Mouse (Mus musculus): Measurements from ENCODE around the gene Tmem238. TPM values are rescaled to one million over a fixed set of nuclear protein-coding genes. Genes with fewer than 3 reads are reported as not detected.
A peak's percentile ranks its signal among the peaks of the same experiment; 100 is the strongest.

Tmem238 gene
- polyA plus RNA-seq, 1 experiment from 2014 or later, result 20.8 TPM

- 3% methylated on average over 4 of the region's 4 CpGs for WGBS
- Histone ChIP-seq H3K4me1 (peaks cover 33% of the 10 kb centered on the region), H3K4me3 (peak overlapping the region; percentile 79), H3K9me3 (no peaks in the 10 kb centered on the region), H3K36me3 (peaks cover 10% of the 10 kb centered on the region; the same call in 1 of the 2 replicates), H3K9ac (peak overlapping the region; percentile 81), H3K27ac (peak overlapping the region; percentile 78), H3K4me2 (peak overlapping the region; percentile 75), H3K27me3 (no peaks in the 10 kb centered on the region)
- no peak for ATAC-seq (ENCODE audit: borderline replicate concordance, extremely low read depth, low FRiP score, low TSS enrichment)
Observed at GRCm38 (mm10) chr7:4741151-4741550, 48.3 kb downstream of the Tmem238 start.

DNA sequence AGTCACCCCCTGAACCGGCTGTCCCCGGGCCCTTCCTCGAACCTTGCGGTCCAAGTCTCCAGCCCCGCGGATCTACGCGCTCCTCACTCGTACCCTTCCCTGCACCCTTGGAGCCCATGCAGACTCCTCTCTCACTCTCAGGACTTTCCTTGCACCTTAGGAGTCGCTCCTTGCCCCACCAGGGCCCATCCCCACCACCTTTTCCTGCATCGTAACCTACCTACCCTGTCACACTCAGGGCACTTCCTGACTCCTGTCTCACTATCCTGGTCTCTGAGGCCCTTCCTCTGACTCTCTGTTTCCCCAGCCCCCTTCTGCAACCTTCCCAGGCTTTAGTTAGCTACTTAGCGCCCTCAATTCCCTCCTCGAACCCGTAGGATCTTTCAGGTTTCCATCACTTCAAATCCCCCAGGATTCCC is 49.1 kb downstream of the Tmem238 start:
- Histone ChIP-seq H3K36me3 (peaks cover 5% of the 10 kb centered on the region; the same call in 1 of the 2 replicates), H3K27me3 (no peaks in the 10 kb centered on the region), H3K4me3 (peak overlapping the region; percentile 79), H3K9me3 (no peaks in the 10 kb centered on the region), H3K4me1 (peaks cover 33% of the 10 kb centered on the region), H3K9ac (peak overlapping the region; percentile 81), H3K4me2 (peak overlapping the region; percentile 75), H3K27ac (peak overlapping the region; percentile 78)
- peak; percentile 40 for ATAC-seq (ENCODE audit: borderline replicate concordance, extremely low read depth, low FRiP score, low TSS enrichment)
- WGBS, result 1% methylated on average over 12 of the region's 14 CpGs

GRCm38 (mm10) chr7:4739544-4740275 is 49.7 kb downstream of the Tmem238 start, which contains the start of gene Kmt5c:
Kmt5c (plus strand) TSS chr7:4740115.
- H3K36me3 ChIP-seq, result peaks cover 5% of the 10 kb centered on the region; the same call in 1 of the 2 replicates
- H3K9me3 ChIP-seq, result no peaks in the 10 kb centered on the region
- under 1% methylated on average over 38 of the region's 44 CpGs for WGBS

DNA sequence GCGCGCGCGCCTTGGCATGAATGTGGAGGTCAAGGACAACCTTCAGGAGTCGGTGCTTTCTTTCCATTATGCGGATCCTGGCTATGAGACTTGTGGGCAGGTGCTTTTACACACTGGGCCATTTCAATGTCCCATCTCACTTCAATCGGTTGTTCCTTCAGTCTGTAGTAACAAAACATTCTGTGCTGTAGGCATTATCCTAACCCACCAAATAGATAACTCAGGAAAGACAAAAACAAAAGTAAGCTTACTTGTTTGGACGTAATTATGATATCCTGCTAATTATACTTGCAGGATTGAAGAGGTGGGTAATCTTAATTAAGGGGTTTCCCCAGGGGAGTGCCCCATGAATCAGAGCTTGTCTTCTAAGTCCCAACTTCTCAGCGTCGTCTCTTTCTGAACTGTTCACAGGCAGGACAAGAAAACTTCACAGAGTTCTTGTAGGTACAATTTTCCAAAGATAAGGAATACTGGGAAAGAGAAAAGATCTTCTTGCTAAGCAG is 50.4 kb downstream of the Tmem238 start:
- H3K27me3 ChIP-seq, result no peaks in the 10 kb centered on the region
- H3K4me1 ChIP-seq, result peaks cover 33% of the 10 kb centered on the region
- 0 out of 2 replicates have a peak overlapping the region, but pooled peaks have one; percentile 0 for H3K9ac ChIP-seq
- peak overlapping the region; percentile 51 for H3K4me2 ChIP-seq
- H3K4me3 ChIP-seq, result peak overlapping the region; percentile 39
- H3K36me3 ChIP-seq, result no peaks in the 10 kb centered on the region; the same call in 1 of the 2 replicates
- peak overlapping the region; percentile 37 for H3K27ac ChIP-seq
- no peaks in the 10 kb centered on the region for H3K9me3 ChIP-seq
- no peak for ATAC-seq (ENCODE audit: borderline replicate concordance, extremely low read depth, low FRiP score, low TSS enrichment)
- WGBS, result 54% methylated on average over 10 of the region's 10 CpGs

More at GRCm38 (mm10) chr7:4739544-4740275, 49.7 kb downstream of the Tmem238 start, which contains the start of gene Kmt5c:
- peak within 1 kb of the TSS; percentile 75 for H3K4me2 ChIP-seq
- no peaks in the 10 kb centered on the region for H3K27me3 ChIP-seq
- ATAC-seq (ENCODE audit: borderline replicate concordance, extremely low read depth, low FRiP score, low TSS enrichment), result peak; percentile 97
- peak within 1 kb of the TSS; percentile 78 for H3K27ac ChIP-seq
- H3K4me1 ChIP-seq, result peaks cover 33% of the 10 kb centered on the region
- H3K4me3 ChIP-seq, result peak within 1 kb of the TSS; percentile 79
- peak within 1 kb of the TSS; percentile 81 for H3K9ac ChIP-seq

Other genes with a start within 250 kb of the Tmem238 start
- 4.8 and 5.7 TPM in 2 replicates for gene Syt5, start 242.1 kb downstream of the Tmem238 start, polyA plus RNA-seq (2015; fragmentation: Nextera tagmentation; extraction: Ambion mirVana)
- gene Ptprh, start 185.6 kb downstream of the Tmem238 start, polyA plus RNA-seq (2015; fragmentation: Nextera tagmentation; extraction: Ambion mirVana), result not detected in 2 replicates
- 0.76 and 1.00 TPM in 2 replicates for gene Tmem86b, start 158.2 kb downstream of the Tmem238 start, polyA plus RNA-seq (2015; fragmentation: Nextera tagmentation; extraction: Ambion mirVana)
- 9.0 and 9.2 TPM in 2 replicates for gene Ppp6r1, start 130.6 kb downstream of the Tmem238 start, polyA plus RNA-seq (2015; fragmentation: Nextera tagmentation; extraction: Ambion mirVana)
- gene Hspbp1, start 104.6 kb downstream of the Tmem238 start, polyA plus RNA-seq (2015; fragmentation: Nextera tagmentation; extraction: Ambion mirVana), result 99.4 and 99.6 TPM in 2 replicates
- gene Brsk1, start 99.1 kb downstream of the Tmem238 start, polyA plus RNA-seq (2015; fragmentation: Nextera tagmentation; extraction: Ambion mirVana), result 0.87 and 1.1 TPM in 2 replicates
- gene Tmem150b, start 64.4 kb downstream of the Tmem238 start, polyA plus RNA-seq (2015; fragmentation: Nextera tagmentation; extraction: Ambion mirVana), result 0.07 and 0.10 TPM in 2 replicates
- gene Kmt5c, start 49.5 kb downstream of the Tmem238 start, polyA plus RNA-seq (2015; fragmentation: Nextera tagmentation; extraction: Ambion mirVana), result 53.9 and 60.3 TPM in 2 replicates
- gene Cox6b2, start 36.6 kb downstream of the Tmem238 start, polyA plus RNA-seq (2015; fragmentation: Nextera tagmentation; extraction: Ambion mirVana), result 62.9 and 64.1 TPM in 2 replicates
- not detected in 2 replicates for gene Fam71e2, start 18.4 kb downstream of the Tmem238 start, polyA plus RNA-seq (2015; fragmentation: Nextera tagmentation; extraction: Ambion mirVana)
- 0.19 and 0.26 TPM in 2 replicates for gene Il11, start 6.8 kb downstream of the Tmem238 start, polyA plus RNA-seq (2015; fragmentation: Nextera tagmentation; extraction: Ambion mirVana)
- 0.57 and 0.76 TPM in 2 replicates for gene Tmem190, start 6.7 kb downstream of the Tmem238 start, polyA plus RNA-seq (2015; fragmentation: Nextera tagmentation; extraction: Ambion mirVana)
- 314 and 334 TPM in 2 replicates for gene Rpl28, start 3.2 kb upstream of the Tmem238 start, polyA plus RNA-seq (2015; fragmentation: Nextera tagmentation; extraction: Ambion mirVana)
- 409 and 411 TPM in 2 replicates for gene Ube2s, start 22.9 kb upstream of the Tmem238 start, polyA plus RNA-seq (2015; fragmentation: Nextera tagmentation; extraction: Ambion mirVana)
- 0.94 and 1.3 TPM in 2 replicates for gene Shisa7, start 55.0 kb upstream of the Tmem238 start, polyA plus RNA-seq (2015; fragmentation: Nextera tagmentation; extraction: Ambion mirVana)
- 10.6 and 12.3 TPM in 2 replicates for gene Isoc2b, start 80.6 kb upstream of the Tmem238 start, polyA plus RNA-seq (2015; fragmentation: Nextera tagmentation; extraction: Ambion mirVana)
- gene Isoc2a, start 87.5 kb upstream of the Tmem238 start, polyA plus RNA-seq (2015; fragmentation: Nextera tagmentation; extraction: Ambion mirVana), result 0.63 and 0.81 TPM in 2 replicates
- gene Gm36210, start 116.9 kb upstream of the Tmem238 start, polyA plus RNA-seq (2015; fragmentation: Nextera tagmentation; extraction: Ambion mirVana), result 0.16 TPM in 1 of 2 replicates, not detected in the other
- gene Zfp628, start 125.6 kb upstream of the Tmem238 start, polyA plus RNA-seq (2015; fragmentation: Nextera tagmentation; extraction: Ambion mirVana), result 3.2 and 3.4 TPM in 2 replicates
- 2.8 and 3.7 TPM in 2 replicates for gene Nat14, start 132.4 kb upstream of the Tmem238 start, polyA plus RNA-seq (2015; fragmentation: Nextera tagmentation; extraction: Ambion mirVana)
- gene Ssc5d, start 136.1 kb upstream of the Tmem238 start, polyA plus RNA-seq (2015; fragmentation: Nextera tagmentation; extraction: Ambion mirVana), result 1.6 and 2.2 TPM in 2 replicates
- gene Sbk2, start 174.8 kb upstream of the Tmem238 start, polyA plus RNA-seq (2015; fragmentation: Nextera tagmentation; extraction: Ambion mirVana), result 0.39 and 1.2 TPM in 2 replicates
- gene Sbk3, start 181.5 kb upstream of the Tmem238 start, polyA plus RNA-seq (2015; fragmentation: Nextera tagmentation; extraction: Ambion mirVana), result 0.52 and 0.77 TPM in 2 replicates
- 31.5 and 32.0 TPM in 2 replicates for gene Zfp579, start 206.5 kb upstream of the Tmem238 start, polyA plus RNA-seq (2015; fragmentation: Nextera tagmentation; extraction: Ambion mirVana)
- 15.8 TPM in 2 replicates for gene Zfp524, start 224.8 kb upstream of the Tmem238 start, polyA plus RNA-seq (2015; fragmentation: Nextera tagmentation; extraction: Ambion mirVana)
- gene Fiz1, start 225.0 kb upstream of the Tmem238 start, polyA plus RNA-seq (2015; fragmentation: Nextera tagmentation; extraction: Ambion mirVana), result 45.5 and 47.3 TPM in 2 replicates
- 1.2 TPM in 1 of 2 replicates, not detected in the other for gene Gm44973, start 225.8 kb upstream of the Tmem238 start, polyA plus RNA-seq (2015; fragmentation: Nextera tagmentation; extraction: Ambion mirVana)
- gene Zfp865, start 230.7 kb upstream of the Tmem238 start, polyA plus RNA-seq (2015; fragmentation: Nextera tagmentation; extraction: Ambion mirVana), result 6.4 and 6.7 TPM in 2 replicates
- 7.0 and 7.6 TPM in 2 replicates for gene Ccdc106, start 230.9 kb upstream of the Tmem238 start, polyA plus RNA-seq (2015; fragmentation: Nextera tagmentation; extraction: Ambion mirVana)
- gene 4632433K11Rik, start 244.5 kb upstream of the Tmem238 start, polyA plus RNA-seq (2015; fragmentation: Nextera tagmentation; extraction: Ambion mirVana), result not detected in 2 replicates
- 4.9 and 5.0 TPM in 2 replicates for gene Zfp784, start 248.8 kb upstream of the Tmem238 start, polyA plus RNA-seq (2015; fragmentation: Nextera tagmentation; extraction: Ambion mirVana)

Measured in lung, embryonic 15.5 days (tissue).